Mouse (Mus musculus) MEL (cell line): ENCODE results near the gene Txnip. TPM values are rescaled to one million over a fixed set of nuclear protein-coding genes. Genes with fewer than 3 reads are reported as not detected.

Experiments
- DNase-seq: peaks from one replicate; pipeline ENCODE4 v3.0.0; 2011; ENCODE audit warnings: low read depth, low spot score
- H3K27ac ChIP-seq: 2 replicates; pipeline ENCODE4 v1.5.1; 2012; ENCODE audit warnings: low read depth, mild to moderate bottlenecking, control low read depth, low read length, moderate library complexity; ENCODE audit not compliant: control insufficient read depth
- H3K27me3 ChIP-seq, 2 experiments: fragments of 150-350 bp in 1 of 2; sonication (generic) in 1 of 2; 2 replicates each; pipeline ENCODE4 v1.6.1; 2012; ENCODE audit warnings: low read length in 2 of 2, mild to moderate bottlenecking in 2 of 2, improper control_type of control experiment in 1 of 2, moderate library complexity in 1 of 2; ENCODE audit not compliant: insufficient read depth in 2 of 2, control insufficient read depth in 1 of 2
- H3K36me3 ChIP-seq, 2 experiments: 2 replicates each; pipeline ENCODE4 v1.6.1; 2012 to 2014; ENCODE audit warnings: low read length in 2 of 2, improper control_type of control experiment in 1 of 2, inconsistent platforms in 1 of 2, mild to moderate bottlenecking in 1 of 2; ENCODE audit not compliant: insufficient read depth in 2 of 2, control insufficient read depth in 1 of 2
- H3K4me1 ChIP-seq, 2 experiments: fragments of 150-350 bp in 1 of 2; sonication (generic) in 1 of 2; 2 replicates each; pipeline ENCODE4 v1.6.1; 2012; ENCODE audit warnings: low read length in 2 of 2, improper control_type of control experiment in 1 of 2, mild to moderate bottlenecking in 1 of 2; ENCODE audit not compliant: insufficient read depth in 2 of 2, control insufficient read depth in 1 of 2
- H3K4me3 ChIP-seq, 2 experiments: fragments of 150-350 bp in 1 of 2; sonication (generic) in 1 of 2; 2 replicates each; pipeline ENCODE4 v1.5.1; 2012; ENCODE audit warnings: low read depth in 2 of 2, low read length in 2 of 2, mild to moderate bottlenecking in 2 of 2, moderate library complexity in 2 of 2, control low read depth in 1 of 2, improper control_type of control experiment in 1 of 2; ENCODE audit not compliant: control insufficient read depth in 1 of 2, insufficient read depth in 1 of 2
- H3K79me2 ChIP-seq: 2 replicates; pipeline ENCODE4 v1.6.1; 2012; ENCODE audit warnings: mild to moderate bottlenecking, low read length, moderate library complexity; ENCODE audit not compliant: control insufficient read depth, poor library complexity, insufficient read depth
- H3K9ac ChIP-seq: 2 replicates; pipeline ENCODE4 v1.6.1; 2012; ENCODE audit warnings: low read depth, mild to moderate bottlenecking, control low read depth, low read length, moderate library complexity; ENCODE audit not compliant: control insufficient read depth, poor library complexity, severe bottlenecking
- H3K9me3 ChIP-seq: fragments of 150-350 bp; sonication (generic); replicated peaks from 2 replicates; pipeline ENCODE4 v1.6.1; 2012; ENCODE audit warnings: mild to moderate bottlenecking, low read length, improper control_type of control experiment, moderate library complexity; ENCODE audit not compliant: insufficient read depth
- CHD1 ChIP-seq: IDR thresholded peaks from 2 replicates; pipeline ENCODE4 v1.6.1; 2012; ENCODE audit warnings: low read depth, mild to moderate bottlenecking, inconsistent platforms, low read length, improper control_type of control experiment
- CHD2 ChIP-seq: IDR thresholded peaks from 2 replicates; pipeline ENCODE4 v1.6.1; 2011; ENCODE audit warnings: low read length, improper control_type of control experiment
- CTCF ChIP-seq, 3 experiments: IDR thresholded peaks in 2 of 3; conservative IDR thresholded peaks in 1 of 3; 2 replicates each; pipeline ENCODE4 v1.5.1; 2011 to 2012; ENCODE audit warnings: low read length in 3 of 3, low read depth in 2 of 3, mild to moderate bottlenecking in 2 of 3, improper control_type of control experiment in 1 of 3, inconsistent platforms in 1 of 3, mixed read lengths in 1 of 3, moderate library complexity in 1 of 3; ENCODE audit not compliant: control insufficient read depth in 1 of 3, insufficient read depth in 1 of 3, poor library complexity in 1 of 3, severe bottlenecking in 1 of 3
- E2F4 ChIP-seq: IDR thresholded peaks from 2 replicates; pipeline ENCODE4 v1.6.1; 2011; ENCODE audit warnings: low read depth, low read length, improper control_type of control experiment, borderline replicate concordance
- ELF1 ChIP-seq: IDR thresholded peaks from 2 replicates; pipeline ENCODE4 v1.6.1; 2014; ENCODE audit warnings: low read depth, mild to moderate bottlenecking, inconsistent platforms, low read length, improper control_type of control experiment, moderate library complexity
- EP300 ChIP-seq, 2 experiments: IDR thresholded peaks; 2 replicates each; pipeline ENCODE4 v1.6.1; 2011; ENCODE audit warnings: improper control_type of control experiment in 2 of 2, low read length in 2 of 2, low read depth in 1 of 2, mild to moderate bottlenecking in 1 of 2
- ETS1 ChIP-seq: IDR thresholded peaks from 2 replicates; pipeline ENCODE4 v1.6.1; 2012; ENCODE audit warnings: low read depth, mild to moderate bottlenecking, inconsistent platforms, low read length, improper control_type of control experiment, moderate library complexity
- GATA1 ChIP-seq: IDR thresholded peaks from 2 replicates; pipeline ENCODE4 v1.6.1; 2011; ENCODE audit warnings: low read depth, low read length, improper control_type of control experiment
- HCFC1 ChIP-seq: IDR thresholded peaks from 2 replicates; pipeline ENCODE4 v1.6.1; 2012; ENCODE audit warnings: low read depth, mild to moderate bottlenecking, inconsistent platforms, low read length, improper control_type of control experiment, moderate library complexity
- KAT2A ChIP-seq: conservative IDR thresholded peaks from 2 replicates; pipeline ENCODE4 v1.6.1; 2012; ENCODE audit warnings: low read depth, low read length, improper control_type of control experiment, inconsistent platforms
- MAX ChIP-seq: IDR thresholded peaks from 2 replicates; pipeline ENCODE4 v1.6.1; 2011; ENCODE audit warnings: low read length, improper control_type of control experiment
- MAZ ChIP-seq: IDR thresholded peaks from 2 replicates; pipeline ENCODE4 v1.6.1; 2012; ENCODE audit warnings: low read depth, mild to moderate bottlenecking, inconsistent platforms, low read length, improper control_type of control experiment
- MEF2A ChIP-seq: IDR thresholded peaks from 2 replicates; pipeline ENCODE4 v1.6.1; 2014; ENCODE audit warnings: low read depth, mild to moderate bottlenecking, inconsistent platforms, low read length, improper control_type of control experiment; ENCODE audit not compliant: poor library complexity, insufficient replicate concordance, severe bottlenecking; ENCODE audit errors: extremely low read depth
- MXI1 ChIP-seq: IDR thresholded peaks from 2 replicates; pipeline ENCODE4 v1.6.1; 2011; ENCODE audit warnings: mild to moderate bottlenecking, low read depth, low read length, improper control_type of control experiment
- MYB ChIP-seq: IDR thresholded peaks from 2 replicates; pipeline ENCODE4 v1.6.1; 2011; ENCODE audit warnings: mild to moderate bottlenecking, low read depth, low read length, improper control_type of control experiment
- NELFE ChIP-seq: IDR thresholded peaks from 2 replicates; pipeline ENCODE4 v1.6.1; 2011; ENCODE audit warnings: low read depth, low read length, improper control_type of control experiment
- NRF1 ChIP-seq: IDR thresholded peaks from 2 replicates; pipeline ENCODE4 v1.6.1; 2014; ENCODE audit warnings: low read depth, mild to moderate bottlenecking, inconsistent platforms, low read length, improper control_type of control experiment, moderate library complexity; ENCODE audit not compliant: poor library complexity, insufficient read depth, severe bottlenecking
- POLR2A ChIP-seq, 2 experiments: IDR thresholded peaks; 2 replicates each; pipeline ENCODE4 v1.6.1; 2011 to 2012; ENCODE audit warnings: low read length in 2 of 2, mild to moderate bottlenecking in 2 of 2, control low read depth in 1 of 2, improper control_type of control experiment in 1 of 2, low read depth in 1 of 2, moderate library complexity in 1 of 2; ENCODE audit not compliant: control insufficient read depth in 1 of 2, insufficient read depth in 1 of 2, poor library complexity in 1 of 2
- POLR2AphosphoS2 ChIP-seq: IDR thresholded peaks from 2 replicates; pipeline ENCODE4 v1.6.1; 2011; ENCODE audit warnings: low read length, improper control_type of control experiment
- POLR2AphosphoS5 ChIP-seq: IDR thresholded peaks from 2 replicates; pipeline ENCODE4 v1.6.1; 2012; ENCODE audit warnings: low read depth, borderline replicate concordance, mild to moderate bottlenecking, inconsistent platforms, low read length, moderate library complexity, mixed read lengths
- RCOR1 ChIP-seq: IDR thresholded peaks from 2 replicates; pipeline ENCODE4 v1.6.1; 2012; ENCODE audit warnings: low read depth, mild to moderate bottlenecking, inconsistent platforms, low read length, improper control_type of control experiment
- SIN3A ChIP-seq: IDR thresholded peaks from 2 replicates; pipeline ENCODE4 v1.6.1; 2012; ENCODE audit warnings: low read length, improper control_type of control experiment, inconsistent platforms
- TAL1 ChIP-seq: IDR thresholded peaks from 2 replicates; pipeline ENCODE4 v1.6.1; 2012; ENCODE audit warnings: mild to moderate bottlenecking, inconsistent platforms, low read length, moderate library complexity, mixed read lengths
- TBP ChIP-seq: IDR thresholded peaks from 2 replicates; pipeline ENCODE4 v1.8.0; 2011; ENCODE audit warnings: low read depth, low read length, improper control_type of control experiment
- ZC3H11A ChIP-seq: IDR thresholded peaks from 2 replicates; pipeline ENCODE4 v1.6.1; 2012; ENCODE audit warnings: low read depth, mild to moderate bottlenecking, inconsistent platforms, low read length, improper control_type of control experiment
- ZMIZ1 ChIP-seq: IDR thresholded peaks from 2 replicates; pipeline ENCODE4 v1.6.1; 2012; ENCODE audit warnings: low read depth, mild to moderate bottlenecking, inconsistent platforms, low read length, improper control_type of control experiment, moderate library complexity
- ZNF384 ChIP-seq: IDR thresholded peaks from 2 replicates; pipeline ENCODE4 v1.6.1; 2012; ENCODE audit warnings: low read depth, mild to moderate bottlenecking, inconsistent platforms, low read length, improper control_type of control experiment
- polyA plus RNA-seq, 2 experiments: library from polyadenylated mRNA; stranded (reverse) in 1 of 2; unstranded in 1 of 2; fragments of >175 nt in 1 of 2; fragments of >200 nt in 1 of 2; gene quantifications; 2 replicates each; pipeline versions ENCODE4 v1.2.1 to v1.2.4; 2012; ENCODE audit warnings: low replicate concordance in 2 of 2, low read depth in 1 of 2; ENCODE audit not compliant: insufficient read length in 2 of 2, insufficient read depth in 1 of 2, missing spikeins in 1 of 2
- total RNA-seq: library from RNA; depleted of rRNA; stranded (reverse); fragments of 300-350 nt; gene quantifications from 2 replicates; pipeline ENCODE4 v1.2.3, GENCODE M21; 2012

Txnip gene
- total and polyA plus RNA-seq, 3 experiments, result 183 to 1,680 (median 237) TPM

DNA sequence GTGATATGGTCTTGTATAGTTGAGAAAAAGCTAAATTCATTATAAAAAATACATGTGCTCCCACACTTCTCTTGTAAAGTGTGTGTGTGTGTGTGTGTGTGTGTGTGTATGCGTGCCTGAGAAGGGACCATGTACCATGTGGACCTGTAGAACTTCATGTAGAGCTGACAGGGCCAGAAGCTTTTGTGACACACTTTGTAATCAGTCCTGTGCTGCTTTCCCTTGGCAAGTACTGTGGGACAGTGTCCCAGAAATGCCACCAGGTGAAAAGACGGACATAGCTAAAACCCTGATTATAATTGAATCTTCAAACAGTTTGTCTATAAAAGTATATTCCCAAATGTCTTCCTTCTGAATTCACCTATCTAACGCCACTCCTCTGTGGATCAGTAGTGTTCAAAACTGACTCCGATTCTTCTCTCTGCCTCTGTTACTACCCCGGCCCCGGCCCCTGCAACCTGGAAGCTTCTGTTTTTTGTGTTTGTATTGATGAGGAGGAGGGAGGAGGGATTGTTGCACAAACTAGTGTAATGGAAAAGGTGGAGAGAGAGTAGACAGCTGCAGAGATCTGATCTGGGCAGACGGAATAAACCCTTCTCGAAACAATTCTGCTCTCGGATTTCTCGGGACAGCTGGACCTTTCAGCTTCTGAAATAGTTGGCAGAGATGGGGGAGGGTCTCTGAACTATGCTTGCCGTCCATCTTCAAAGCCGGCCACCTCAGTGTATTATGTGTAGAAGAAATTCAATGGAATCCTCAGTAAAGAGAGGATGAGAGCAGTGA is 33.5 kb upstream of the Txnip start:
- peaks cover 4 to 10% of the 10 kb centered on the region in 2 experiments; a peak in 2 of 4 replicates for H3K27me3 ChIP-seq
- H3K9me3 ChIP-seq, result no peaks in the 10 kb centered on the region
- no peak overlapping the region for H3K4me3 ChIP-seq
- no peak overlapping the region for H3K27ac ChIP-seq
- no peaks in the 10 kb centered on the region for H3K36me3 ChIP-seq
- H3K4me1 ChIP-seq, result 0 out of 4 replicates have a peak, but pooled peaks cover 0 to 4% of the 10 kb centered on the region in 2 experiments
- TF ChIP-seq MAX (no peak), E2F4 (no peak), POLR2AphosphoS5 (no peak), CHD1 (no peak), CTCF (IDR thresholded peaks at IDR 0.05 in 2 of 3, conservative IDR thresholded peaks at IDR 0.05 in 1 of 3; ENCODE audit: control insufficient read depth in 1 of 3, insufficient read depth in 1 of 3, low read depth in 2 of 3, low read length in 3 of 3, poor library complexity in 1 of 3, severe bottlenecking in 1 of 3) (no peak), ZC3H11A (no peak), KAT2A (no peak), NRF1 (no peak), GATA1 (no peak), ZNF384 (no peak), TAL1 (no peak), MAZ (no peak), RCOR1 (no peak), POLR2A (IDR thresholded peaks at IDR 0.05; ENCODE audit: control insufficient read depth in 1 of 2, insufficient read depth in 1 of 2, low read depth in 1 of 2, low read length in 2 of 2, poor library complexity in 1 of 2) (no peak), CHD2 (no peak), MXI1 (no peak), ETS1 (no peak), NELFE (no peak)
- TF ChIP-seq, all 39 proteins: peak for 0
- no peaks in the 10 kb centered on the region for H3K79me2 ChIP-seq
- no peak for DNase-seq
- no peak overlapping the region for H3K9ac ChIP-seq

DNA sequence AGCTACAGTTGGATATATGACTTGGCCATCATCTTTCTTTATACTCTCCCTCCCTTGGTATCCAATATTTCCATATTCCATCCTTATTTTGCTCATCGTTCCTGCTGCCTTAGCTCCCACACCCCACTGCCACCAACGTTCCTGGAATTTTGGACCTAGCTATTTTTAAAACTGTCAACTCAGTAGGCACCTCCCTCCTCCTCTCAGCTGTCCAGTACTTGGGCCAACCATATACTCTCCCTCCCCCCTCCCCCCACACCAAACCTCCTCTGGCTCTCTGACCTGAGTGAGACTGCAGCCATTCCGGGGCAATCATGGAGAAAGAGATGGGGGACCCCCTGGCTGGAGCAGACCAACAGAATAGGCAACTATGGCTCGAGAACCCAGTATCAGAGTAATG is 32.8 kb upstream of the Txnip start, which contains the start of gene Hfe2:
Gene Hfe2 (plus strand): TSS at position 259 of the 400 bp plus-strand sequence.
- Histone ChIP-seq H3K27ac (no peak within 1 kb of the TSS), H3K79me2 (no peaks in the 10 kb centered on the region), H3K9ac (no peak within 1 kb of the TSS), H3K4me1 (0 out of 4 replicates have a peak, but pooled peaks cover 0 to 4% of the 10 kb centered on the region in 2 experiments), H3K36me3 (no peaks in the 10 kb centered on the region), H3K9me3 (no peaks in the 10 kb centered on the region)
- TF ChIP-seq CTCF (IDR thresholded peaks at IDR 0.05 in 2 of 3, conservative IDR thresholded peaks at IDR 0.05 in 1 of 3; ENCODE audit: control insufficient read depth in 1 of 3, insufficient read depth in 1 of 3, low read depth in 2 of 3, low read length in 3 of 3, poor library complexity in 1 of 3, severe bottlenecking in 1 of 3) (no peak), SIN3A (no peak), EP300 (IDR thresholded peaks at IDR 0.05; ENCODE audit: low read depth in 1 of 2, low read length in 2 of 2) (no peak), POLR2A (IDR thresholded peaks at IDR 0.05; ENCODE audit: control insufficient read depth in 1 of 2, insufficient read depth in 1 of 2, low read depth in 1 of 2, low read length in 2 of 2, poor library complexity in 1 of 2) (no peak), TBP (no peak), MYB (no peak), MXI1 (no peak), MEF2A (no peak), POLR2AphosphoS2 (no peak), ELF1 (no peak), ZNF384 (no peak), ZMIZ1 (no peak), GATA1 (no peak), CHD2 (no peak), HCFC1 (no peak)
- TF ChIP-seq, all 39 proteins: peak for 0
- no peak within 1 kb of the TSS for H3K4me3 ChIP-seq
- no peak for DNase-seq
- peaks cover 4 to 12% of the 10 kb centered on the region in 2 experiments; a peak in 2 of 4 replicates for H3K27me3 ChIP-seq
